ENCODE assay signal across 15 mouse cellular contexts in the genomic region with DNA sequence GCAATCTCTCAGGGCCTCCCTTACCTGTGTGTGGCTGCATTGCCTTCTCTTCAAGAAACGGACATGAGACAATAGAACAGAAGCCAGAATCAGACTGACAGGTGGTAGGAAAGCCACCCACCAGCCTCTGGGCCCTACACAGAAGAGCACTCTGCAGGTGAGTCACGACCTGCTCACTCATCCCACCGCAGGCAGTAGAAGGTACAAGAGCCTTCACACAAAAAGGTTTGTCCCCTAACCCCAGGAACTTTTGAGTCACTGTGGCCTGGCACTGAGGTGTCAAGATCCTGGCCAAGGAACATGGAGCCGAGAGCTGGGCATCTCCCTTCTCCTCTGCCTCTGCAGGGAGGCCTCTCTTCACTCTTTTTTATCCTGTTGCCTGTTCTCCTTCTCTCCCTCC.
"Had no signal": no experiment of that assay in that cellular context is flagged by ENCODE, and none has a peak within 500 bp of the region (broad histone marks: within the 10 kb centered on the region; RNA-seq: fewer than 3 reads in every experiment).

No protein-coding gene starts in this region.

- H3K27ac ChIP-seq: neural tube, embryonic 15.5 days; stomach, embryonic 15.5 days; stomach, postnatal 0 days had no signal

- H3K9me3 ChIP-seq: neural tube, embryonic 15.5 days; stomach, embryonic 15.5 days had no signal

- H3K27me3 ChIP-seq: neural tube, embryonic 15.5 days; stomach, embryonic 15.5 days had no signal

- H3K4me1 ChIP-seq: neural tube, embryonic 15.5 days; stomach, embryonic 15.5 days had no signal

- H3K36me3 ChIP-seq: stomach, embryonic 15.5 days had no signal

- H3K4me3 ChIP-seq: neural tube, embryonic 15.5 days; stomach, embryonic 15.5 days had no signal

- DNase-seq: retina, postnatal 1 day; right cerebral cortex, adult 18-20 months; right cerebral cortex, postnatal 14 days; right cerebral cortex, postnatal 25 days; right cerebral cortex, postnatal 4 days; spleen, adult 18-20 months; thymus, adult 18-20 months; thymus, adult 2 months; thymus, postnatal 14 days; thymus, postnatal 25 days; thymus, postnatal 36 days; thymus, postnatal 4 days had no signal
